Mouse (Mus musculus) MEL (cell line): ENCODE results near the gene Hist1h2ak. TPM values are rescaled to one million over a fixed set of nuclear protein-coding genes. Genes with fewer than 3 reads are reported as not detected.
"Not testable (repeated sequence)": the region's sequence is repeated elsewhere in the genome, so short reads cannot be mapped to it uniquely, and the experiment has no call there.

Experiments used
- DNase-seq: peaks from one replicate; pipeline ENCODE4 v3.0.0; 2011; ENCODE audit warnings: low read depth, low spot score
- H3K27ac ChIP-seq: 2 replicates; pipeline ENCODE4 v1.5.1; 2012; ENCODE audit warnings: low read depth, mild to moderate bottlenecking, control low read depth, low read length, moderate library complexity; ENCODE audit not compliant: control insufficient read depth
- H3K27me3 ChIP-seq, 2 experiments: fragments of 150-350 bp in 1 of 2; sonication (generic) in 1 of 2; 2 replicates each; pipeline ENCODE4 v1.6.1; 2012; ENCODE audit warnings: low read length in 2 of 2, mild to moderate bottlenecking in 2 of 2, improper control_type of control experiment in 1 of 2, moderate library complexity in 1 of 2; ENCODE audit not compliant: insufficient read depth in 2 of 2, control insufficient read depth in 1 of 2
- H3K36me3 ChIP-seq, 2 experiments: 2 replicates each; pipeline ENCODE4 v1.6.1; 2012 to 2014; ENCODE audit warnings: low read length in 2 of 2, improper control_type of control experiment in 1 of 2, inconsistent platforms in 1 of 2, mild to moderate bottlenecking in 1 of 2; ENCODE audit not compliant: insufficient read depth in 2 of 2, control insufficient read depth in 1 of 2
- H3K4me1 ChIP-seq, 2 experiments: fragments of 150-350 bp in 1 of 2; sonication (generic) in 1 of 2; 2 replicates each; pipeline ENCODE4 v1.6.1; 2012; ENCODE audit warnings: low read length in 2 of 2, improper control_type of control experiment in 1 of 2, mild to moderate bottlenecking in 1 of 2; ENCODE audit not compliant: insufficient read depth in 2 of 2, control insufficient read depth in 1 of 2
- H3K4me3 ChIP-seq, 2 experiments: fragments of 150-350 bp in 1 of 2; sonication (generic) in 1 of 2; 2 replicates each; pipeline ENCODE4 v1.5.1; 2012; ENCODE audit warnings: low read depth in 2 of 2, low read length in 2 of 2, mild to moderate bottlenecking in 2 of 2, moderate library complexity in 2 of 2, control low read depth in 1 of 2, improper control_type of control experiment in 1 of 2; ENCODE audit not compliant: control insufficient read depth in 1 of 2, insufficient read depth in 1 of 2
- H3K79me2 ChIP-seq: 2 replicates; pipeline ENCODE4 v1.6.1; 2012; ENCODE audit warnings: mild to moderate bottlenecking, low read length, moderate library complexity; ENCODE audit not compliant: control insufficient read depth, poor library complexity, insufficient read depth
- H3K9ac ChIP-seq: 2 replicates; pipeline ENCODE4 v1.6.1; 2012; ENCODE audit warnings: low read depth, mild to moderate bottlenecking, control low read depth, low read length, moderate library complexity; ENCODE audit not compliant: control insufficient read depth, poor library complexity, severe bottlenecking
- H3K9me3 ChIP-seq: fragments of 150-350 bp; sonication (generic); replicated peaks from 2 replicates; pipeline ENCODE4 v1.6.1; 2012; ENCODE audit warnings: mild to moderate bottlenecking, low read length, improper control_type of control experiment, moderate library complexity; ENCODE audit not compliant: insufficient read depth
- CHD1 ChIP-seq: IDR thresholded peaks from 2 replicates; pipeline ENCODE4 v1.6.1; 2012; ENCODE audit warnings: low read depth, mild to moderate bottlenecking, inconsistent platforms, low read length, improper control_type of control experiment
- E2F4 ChIP-seq: IDR thresholded peaks from 2 replicates; pipeline ENCODE4 v1.6.1; 2011; ENCODE audit warnings: low read depth, low read length, improper control_type of control experiment, borderline replicate concordance
- GATA1 ChIP-seq: IDR thresholded peaks from 2 replicates; pipeline ENCODE4 v1.6.1; 2011; ENCODE audit warnings: low read depth, low read length, improper control_type of control experiment
- HCFC1 ChIP-seq: IDR thresholded peaks from 2 replicates; pipeline ENCODE4 v1.6.1; 2012; ENCODE audit warnings: low read depth, mild to moderate bottlenecking, inconsistent platforms, low read length, improper control_type of control experiment, moderate library complexity
- JUND ChIP-seq: IDR thresholded peaks from 2 replicates; pipeline ENCODE4 v1.6.1; 2011; ENCODE audit warnings: low read depth, mild to moderate bottlenecking, improper control_type of control experiment, low read length
- KAT2A ChIP-seq: conservative IDR thresholded peaks from 2 replicates; pipeline ENCODE4 v1.6.1; 2012; ENCODE audit warnings: low read depth, low read length, improper control_type of control experiment, inconsistent platforms
- MAX ChIP-seq: IDR thresholded peaks from 2 replicates; pipeline ENCODE4 v1.6.1; 2011; ENCODE audit warnings: low read length, improper control_type of control experiment
- MYB ChIP-seq: IDR thresholded peaks from 2 replicates; pipeline ENCODE4 v1.6.1; 2011; ENCODE audit warnings: mild to moderate bottlenecking, low read depth, low read length, improper control_type of control experiment
- POLR2A ChIP-seq, 2 experiments: IDR thresholded peaks; 2 replicates each; pipeline ENCODE4 v1.6.1; 2011 to 2012; ENCODE audit warnings: low read length in 2 of 2, mild to moderate bottlenecking in 2 of 2, control low read depth in 1 of 2, improper control_type of control experiment in 1 of 2, low read depth in 1 of 2, moderate library complexity in 1 of 2; ENCODE audit not compliant: control insufficient read depth in 1 of 2, insufficient read depth in 1 of 2, poor library complexity in 1 of 2
- POLR2AphosphoS2 ChIP-seq: IDR thresholded peaks from 2 replicates; pipeline ENCODE4 v1.6.1; 2011; ENCODE audit warnings: low read length, improper control_type of control experiment
- POLR2AphosphoS5 ChIP-seq: IDR thresholded peaks from 2 replicates; pipeline ENCODE4 v1.6.1; 2012; ENCODE audit warnings: low read depth, borderline replicate concordance, mild to moderate bottlenecking, inconsistent platforms, low read length, moderate library complexity, mixed read lengths
- ZKSCAN1 ChIP-seq: IDR thresholded peaks from 2 replicates; pipeline ENCODE4 v1.6.1; 2012; ENCODE audit warnings: low read depth, mild to moderate bottlenecking, inconsistent platforms, low read length, improper control_type of control experiment, moderate library complexity
- ZNF384 ChIP-seq: IDR thresholded peaks from 2 replicates; pipeline ENCODE4 v1.6.1; 2012; ENCODE audit warnings: low read depth, mild to moderate bottlenecking, inconsistent platforms, low read length, improper control_type of control experiment
- polyA plus RNA-seq, 2 experiments: library from polyadenylated mRNA; stranded (reverse) in 1 of 2; unstranded in 1 of 2; fragments of >175 nt in 1 of 2; fragments of >200 nt in 1 of 2; gene quantifications; 2 replicates each; pipeline versions ENCODE4 v1.2.1 to v1.2.4; 2012; ENCODE audit warnings: low replicate concordance in 2 of 2, low read depth in 1 of 2; ENCODE audit not compliant: insufficient read length in 2 of 2, insufficient read depth in 1 of 2, missing spikeins in 1 of 2
- total RNA-seq: library from RNA; depleted of rRNA; stranded (reverse); fragments of 300-350 nt; gene quantifications from 2 replicates; pipeline ENCODE4 v1.2.3, GENCODE M21; 2012

Gene Hist1h2ak
- total and polyA plus RNA-seq, 3 experiments: 10.6 to 1,127 TPM; not detected in 1

- peak overlapping the region in 1 of 2 experiments; percentile 44; a peak in 2 of 4 replicates for H3K4me3 ChIP-seq
- H3K36me3 ChIP-seq: peaks cover 0 to 28% of the 10 kb centered on the region in 2 experiments; a peak in 2 of 4 replicates
- H3K4me1 ChIP-seq, H3K9me3 ChIP-seq: not testable (repeated sequence)
- H3K27ac ChIP-seq: peak overlapping the region; percentile 93
- peak overlapping the region; percentile 75 for H3K9ac ChIP-seq
- TF ChIP-seq POLR2AphosphoS5 (peak; percentile 93; the same call in 1 of the 2 replicates), POLR2A (IDR thresholded peaks at IDR 0.05; ENCODE audit: control insufficient read depth in 1 of 2, insufficient read depth in 1 of 2, low read depth in 1 of 2, low read length in 2 of 2, poor library complexity in 1 of 2) (peak in 1 of 2 experiments; percentile 98; a peak in 2 of 4 replicates)
- TF ChIP-seq, all 39 proteins: peak for 2; not testable (repeated sequence) for 37
- H3K27me3 ChIP-seq, H3K79me2 ChIP-seq: not testable (repeated sequence)
- peak; percentile 93 for DNase-seq
Observed at GRCm38 (mm10) chr13:21782361-21783254, 29.0 kb upstream of the Hist1h2ak start.

GRCm38 (mm10) chr13:21781639-21782038 is 28.0 kb upstream of the Hist1h2ak start:
- peaks cover 8% of the 10 kb centered on the region; the same call in 1 of the 2 replicates for H3K79me2 ChIP-seq
- H3K9ac ChIP-seq: peak overlapping the region; percentile 75
- TF ChIP-seq POLR2AphosphoS2 (no peak), ZNF384 (no peak), JUND (no peak), E2F4 (no peak), MAX (no peak), ZKSCAN1 (no peak), CHD1 (no peak), MYB (no peak), HCFC1 (no peak), KAT2A (no peak), GATA1 (no peak)
- peaks cover 0 to 34% of the 10 kb centered on the region in 2 experiments; a peak in 2 of 4 replicates for H3K36me3 ChIP-seq
- peak; percentile 56 for DNase-seq
- H3K9me3 ChIP-seq: no peaks in the 10 kb centered on the region
- H3K4me3 ChIP-seq: no peak overlapping the region; a peak in 1 of 4 replicates
- H3K27me3 ChIP-seq: no peaks in the 10 kb centered on the region
- peak overlapping the region; percentile 71 for H3K27ac ChIP-seq
- peaks cover 0 to 9% of the 10 kb centered on the region in 2 experiments; a peak in 2 of 4 replicates for H3K4me1 ChIP-seq
